Mouse (Mus musculus): ENCODE data around the gene Kdm4a.

GRCm38 (mm10) chr4:118141511-118141910, 38.3 kb downstream of the Kdm4a start:
- TF ChIP-seq CTCF (IDR thresholded peaks at IDR 0.05) (no peak), EP300 (IDR thresholded peaks at IDR 0.05) (no peak)
